Mouse (Mus musculus) spleen, embryonic (tissue): ENCODE data around the gene Arpin.

Source experiments
- CTCF ChIA-PET: fragments of 350-600 bp; sonication (Branson Sonifier 250); formaldehyde crosslinking; loops from one replicate; lab custom pipeline; 2022; lab: Charles Lee

The Arpin gene

GRCm38 (mm10) chr7:79934862-79935510, at the start of gene Arpin:
Gene Arpin, minus strand, starts transcription at chr7:79935359.
- CTCF ChIA-PET = interaction anchor here (0.6 kb wide), 1 partner anchor 199 kb away, joined by 6 read pairs; no protein-coding TSS in a partner anchor

- CTCF ChIA-PET = no interaction called here
These were observed 40.2 kb upstream of the Arpin start for GRCm38 (mm10) chr7:79975316-79975715.

- CTCF ChIA-PET = no interaction called here
These were observed 37.0 kb upstream of the Arpin start for GRCm38 (mm10) chr7:79972195-79972594.

- CTCF ChIA-PET = no interaction called here
These were observed 35.2 kb upstream of the Arpin start for GRCm38 (mm10) chr7:79970336-79970735.

GRCm38 (mm10) chr7:79968326-79968725, 33.2 kb upstream of the Arpin start:
- CTCF ChIA-PET = no interaction called here

GRCm38 (mm10) chr7:79961600-79961999, 26.4 kb upstream of the Arpin start:
- CTCF ChIA-PET = interaction anchor here (0.6 kb wide), 1 partner anchor 19 kb away, joined by 8 read pairs; no protein-coding TSS in a partner anchor

GRCm38 (mm10) chr7:79956131-79956530, 21.0 kb upstream of the Arpin start:
- CTCF ChIA-PET = no interaction called here

GRCm38 (mm10) chr7:79954890-79955289, 19.7 kb upstream of the Arpin start:
- CTCF ChIA-PET = no interaction called here

- CTCF ChIA-PET = no interaction called here
These were observed 15.9 kb upstream of the Arpin start for GRCm38 (mm10) chr7:79951038-79951437.

- CTCF ChIA-PET = no interaction called here
These were observed 15.1 kb upstream of the Arpin start for GRCm38 (mm10) chr7:79950236-79950635.

- CTCF ChIA-PET = interaction anchor here (0.6 kb wide), 1 partner anchor 1279 kb away, joined by 3 read pairs; no protein-coding TSS in a partner anchor
These were observed 499 bp upstream of the Arpin start for GRCm38 (mm10) chr7:79935511-79936205.

- CTCF ChIA-PET = interaction anchor here (0.6 kb wide), 1 partner anchor 199 kb away, joined by 6 read pairs; no protein-coding TSS in a partner anchor
These were observed 698 bp downstream of the Arpin start for GRCm38 (mm10) chr7:79934461-79934860.

- CTCF ChIA-PET = no interaction called here
These were observed 6.6 kb downstream of the Arpin start for GRCm38 (mm10) chr7:79928516-79929052.

GRCm38 (mm10) chr7:79920344-79920983, 14.7 kb downstream of the Arpin start, which contains the start of gene Ap3s2:
Gene Ap3s2, minus strand, starts transcription at chr7:79920649.
- CTCF ChIA-PET = interaction anchor here (0.6 to 0.7 kb wide), 2 partner anchors 101 to 444 kb away, joined by 3 read pairs; no protein-coding TSS in a partner anchor

- CTCF ChIA-PET = no interaction called here
These were observed 20.6 kb downstream of the Arpin start for GRCm38 (mm10) chr7:79914556-79914955.

- CTCF ChIA-PET = no interaction called here
These were observed 27.8 kb downstream of the Arpin start for GRCm38 (mm10) chr7:79907356-79907755.

- CTCF ChIA-PET = no interaction called here
These were observed 28.2 kb downstream of the Arpin start for GRCm38 (mm10) chr7:79906914-79907313.

- CTCF ChIA-PET = no interaction called here
These were observed 30.0 kb downstream of the Arpin start for GRCm38 (mm10) chr7:79905193-79905592.

GRCm38 (mm10) chr7:79903160-79903792, 31.9 kb downstream of the Arpin start:
- CTCF ChIA-PET = no interaction called here

GRCm38 (mm10) chr7:79900753-79901152, 34.4 kb downstream of the Arpin start:
- CTCF ChIA-PET = no interaction called here

GRCm38 (mm10) chr7:79895225-79895624, 39.9 kb downstream of the Arpin start:
- CTCF ChIA-PET = no interaction called here
